Mouse (Mus musculus) cerebellum, adult 2 months (tissue): Measurements from ENCODE around the gene Gm3776.

ENCODE experiments used
- CTCF ChIP-seq: fragments of 200-500 bp; IDR thresholded peaks from 2 replicates; pipeline ENCODE4 v1.5.1; 2011; ENCODE audit warnings: low read depth, mild to moderate bottlenecking, control low read depth, low read length, moderate library complexity, borderline replicate concordance; ENCODE audit not compliant: insufficient read depth
- POLR2A ChIP-seq: fragments of 200-500 bp; IDR thresholded peaks from 2 replicates; pipeline ENCODE4 v1.6.1; 2011; ENCODE audit warnings: low read length, control low read depth, borderline replicate concordance; ENCODE audit not compliant: insufficient read depth

- TF ChIP-seq CTCF (no peak), POLR2A (no peak)
Measured at GRCm38 (mm10) chr9:78210079-78210478, 46.9 kb upstream of the Gm3776 start.
